Mouse (Mus musculus): ENCODE data around the gene Sobp.

The Sobp gene

GRCm38 (mm10) chr10:43120688-43121450, 53.5 kb downstream of the Sobp start:
- TF ChIP-seq GATA4 (IDR thresholded peaks at IDR 0.05; ENCODE audit: insufficient replicate concordance, low read length) = no peak

GRCm38 (mm10) chr10:43116083-43116927, 58.0 kb downstream of the Sobp start:
- TF ChIP-seq GATA4 (IDR thresholded peaks at IDR 0.05; ENCODE audit: insufficient replicate concordance, low read length) = no peak

- TF ChIP-seq GATA4 (IDR thresholded peaks at IDR 0.05; ENCODE audit: insufficient replicate concordance, low read length) = no peak
These were observed 62.0 kb downstream of the Sobp start for GRCm38 (mm10) chr10:43112296-43112695.

GRCm38 (mm10) chr10:43106616-43107015, 67.7 kb downstream of the Sobp start:
- no peak for TF ChIP-seq GATA4 (IDR thresholded peaks at IDR 0.05; ENCODE audit: insufficient replicate concordance, low read length)

- TF ChIP-seq GATA4 (IDR thresholded peaks at IDR 0.05; ENCODE audit: insufficient replicate concordance, low read length) = no peak
These were observed 68.1 kb downstream of the Sobp start for GRCm38 (mm10) chr10:43106196-43106595.

- no peak for TF ChIP-seq GATA4 (IDR thresholded peaks at IDR 0.05; ENCODE audit: insufficient replicate concordance, low read length)
These were observed 73.8 kb downstream of the Sobp start for GRCm38 (mm10) chr10:43100513-43100912.

GRCm38 (mm10) chr10:43099229-43099628, 75.1 kb downstream of the Sobp start:
- no peak for TF ChIP-seq GATA4 (IDR thresholded peaks at IDR 0.05; ENCODE audit: insufficient replicate concordance, low read length)

GRCm38 (mm10) chr10:43097755-43098154, 76.6 kb downstream of the Sobp start:
- TF ChIP-seq GATA4 (IDR thresholded peaks at IDR 0.05; ENCODE audit: insufficient replicate concordance, low read length) = no peak

GRCm38 (mm10) chr10:43096614-43097013, 77.7 kb downstream of the Sobp start:
- no peak for TF ChIP-seq GATA4 (IDR thresholded peaks at IDR 0.05; ENCODE audit: insufficient replicate concordance, low read length)

- TF ChIP-seq GATA4 (IDR thresholded peaks at IDR 0.05; ENCODE audit: insufficient replicate concordance, low read length) = no peak
These were observed 79.8 kb downstream of the Sobp start for GRCm38 (mm10) chr10:43094537-43094936.

GRCm38 (mm10) chr10:43093440-43093839, 80.9 kb downstream of the Sobp start:
- TF ChIP-seq GATA4 (IDR thresholded peaks at IDR 0.05; ENCODE audit: insufficient replicate concordance, low read length) = no peak

- no peak for TF ChIP-seq GATA4 (IDR thresholded peaks at IDR 0.05; ENCODE audit: insufficient replicate concordance, low read length)
These were observed 84.3 kb downstream of the Sobp start for GRCm38 (mm10) chr10:43090040-43090439.

- no peak for TF ChIP-seq GATA4 (IDR thresholded peaks at IDR 0.05; ENCODE audit: insufficient replicate concordance, low read length)
These were observed 86.9 kb downstream of the Sobp start for GRCm38 (mm10) chr10:43087421-43087820.

- no peak for TF ChIP-seq GATA4 (IDR thresholded peaks at IDR 0.05; ENCODE audit: insufficient replicate concordance, low read length)
These were observed 87.4 kb downstream of the Sobp start for GRCm38 (mm10) chr10:43086888-43087287.

GRCm38 (mm10) chr10:43084087-43084366, 90.3 kb downstream of the Sobp start:
- no peak for TF ChIP-seq GATA4 (IDR thresholded peaks at IDR 0.05; ENCODE audit: insufficient replicate concordance, low read length)
